Mouse (Mus musculus) midbrain, postnatal 0 days (tissue): Measurements from ENCODE around the gene Mfap4. TPM values are rescaled to one million over a fixed set of nuclear protein-coding genes. Genes with fewer than 3 reads are reported as not detected.

Experiments
- ATAC-seq: fragments of 200-750 bp; cut with Nextera tagmentation; 2 replicates; pipeline ENCODE4 v1.8.0; 2017; ENCODE audit warnings: moderate number of reproducible peaks, mild to moderate bottlenecking, moderate TSS enrichment, moderate library complexity; ENCODE audit not compliant: low FRiP score
- DNase-seq: peaks from one replicate; pipeline ENCODE4 v3.0.0-alpha.2; 2015; ENCODE audit warnings: low spot score
- H3K27ac ChIP-seq: fragments of 300-500 bp; sonication (generic); 2 replicates; pipeline ENCODE4 v1.5.1; 2014; ENCODE audit warnings: low read depth, mild to moderate bottlenecking, low read length, mixed read lengths
- H3K27me3 ChIP-seq: fragments of 300-500 bp; sonication (generic); 2 replicates; pipeline ENCODE4 v1.6.1; 2014; ENCODE audit warnings: low read length, control low read depth, mixed read lengths; ENCODE audit not compliant: insufficient read depth
- H3K36me3 ChIP-seq: fragments of 300-500 bp; sonication (generic); 2 replicates; pipeline ENCODE4 v1.6.1; 2014; ENCODE audit warnings: low read length, control low read depth, mixed read lengths; ENCODE audit not compliant: insufficient read depth
- H3K4me1 ChIP-seq: fragments of 300-500 bp; sonication (generic); 2 replicates; pipeline ENCODE4 v1.6.1; 2014; ENCODE audit warnings: mild to moderate bottlenecking, control low read depth, antibody characterized with exemption, low read length, mixed read lengths; ENCODE audit not compliant: insufficient read depth
- H3K4me2 ChIP-seq: fragments of 300-500 bp; sonication (generic); 2 replicates; pipeline ENCODE4 v1.6.1; 2014; ENCODE audit warnings: low read depth, mild to moderate bottlenecking, low read length, mixed read lengths; ENCODE audit not compliant: poor library complexity, severe bottlenecking
- H3K4me3 ChIP-seq: fragments of 300-500 bp; sonication (generic); 2 replicates; pipeline ENCODE4 v1.5.1; 2014; ENCODE audit warnings: low read depth, mild to moderate bottlenecking, low read length, moderate library complexity
- H3K9ac ChIP-seq: fragments of 300-500 bp; sonication (generic); replicated peaks from 2 replicates; pipeline ENCODE4 v1.6.1; 2014; ENCODE audit warnings: mild to moderate bottlenecking, low read length, moderate library complexity, mixed read lengths; ENCODE audit not compliant: poor library complexity, severe bottlenecking
- H3K9me3 ChIP-seq: fragments of 300-500 bp; sonication (generic); 2 replicates; pipeline ENCODE4 v1.6.1; 2016; ENCODE audit warnings: low read length, control low read depth
- CTCF ChIP-seq: IDR thresholded peaks from 2 replicates; pipeline ENCODE4 v1.5.1; 2016; ENCODE audit warnings: antibody characterized with exemption, mild to moderate bottlenecking
- WGBS: fragments of 180-500 bp; shearing (Covaris S2); extraction: QIAGEN DNeasy Blood & Tissue Kit; methylation state at CpG from one replicate; pipeline ENCODE4 v1.1.7; 2014; 5-methylcytosine and 5-hydroxymethylcytosine counted together
- polyA plus RNA-seq: library from polyadenylated mRNA; unstranded; fragments of >200 nt; fragmentation: Nextera tagmentation; extraction: Ambion mirVana; gene quantifications from 2 replicates; pipeline ENCODE4 v1.2.1, GENCODE M21; 2015
- total RNA-seq: library from RNA; depleted of rRNA; stranded (reverse); fragments of >200 nt; gene quantifications from 2 replicates; pipeline ENCODE4 v1.2.3, GENCODE M21; 2014

Mfap4 gene
- total and polyA plus RNA-seq, 2 experiments from 2014 or later: 14.1 to 22.8 TPM

- WGBS: 42% methylated on average over 17 of the region's 17 CpGs
- H3K9me3 ChIP-seq: no peaks in the 10 kb centered on the region
- peak overlapping the region; percentile 32; the same call in 1 of the 2 replicates for H3K27ac ChIP-seq
- peak overlapping the region; percentile 12; the same call in 1 of the 2 replicates for H3K4me3 ChIP-seq
- no peak for DNase-seq
- no peak for TF ChIP-seq CTCF
- no peak for ATAC-seq
- H3K4me1 ChIP-seq: no peaks in the 10 kb centered on the region
- H3K4me2 ChIP-seq: peak overlapping the region; percentile 30
- no peaks in the 10 kb centered on the region for H3K36me3 ChIP-seq
- no peak overlapping the region for H3K9ac ChIP-seq
- H3K27me3 ChIP-seq: no peaks in the 10 kb centered on the region
Measured at GRCm38 (mm10) chr11:61477566-61478508, 7.4 kb upstream of the Mfap4 start.

- no peak for ATAC-seq
- Histone ChIP-seq H3K9me3 (no peaks in the 10 kb centered on the region), H3K4me2 (no peak overlapping the region)
Measured at GRCm38 (mm10) chr11:61478788-61479187, 6.4 kb upstream of the Mfap4 start.

GRCm38 (mm10) chr11:61481239-61482090, 3.8 kb upstream of the Mfap4 start:
- Histone ChIP-seq H3K36me3 (no peaks in the 10 kb centered on the region), H3K4me1 (no peaks in the 10 kb centered on the region), H3K27me3 (no peaks in the 10 kb centered on the region), H3K27ac (no peak overlapping the region), H3K4me2 (no peak overlapping the region), H3K9me3 (no peaks in the 10 kb centered on the region), H3K4me3 (no peak overlapping the region), H3K9ac (no peak overlapping the region)
- no peak for TF ChIP-seq CTCF
- 79% methylated on average over 9 of the region's 9 CpGs for whole genome bisulfite sequencing
- DNase-seq (peak; percentile 53), ATAC-seq (0 out of 2 replicates have a peak, but pooled peaks have one; percentile 38)

More at GRCm38 (mm10) chr11:61478788-61479187, 6.4 kb upstream of the Mfap4 start:
- Histone ChIP-seq H3K9ac (no peak overlapping the region), H3K27ac (no peak overlapping the region), H3K4me3 (no peak overlapping the region), H3K36me3 (no peaks in the 10 kb centered on the region), H3K27me3 (no peaks in the 10 kb centered on the region), H3K4me1 (no peaks in the 10 kb centered on the region)
- 94% methylated on average over 4 of the region's 4 CpGs for WGBS
- DNase-seq: no peak
- no peak for TF ChIP-seq CTCF

GRCm38 (mm10) chr11:61483226-61483845, 1.9 kb upstream of the Mfap4 start:
- Histone ChIP-seq H3K9ac (no peak overlapping the region), H3K36me3 (peaks cover 5% of the 10 kb centered on the region), H3K4me1 (no peaks in the 10 kb centered on the region), H3K4me3 (no peak overlapping the region), H3K4me2 (no peak overlapping the region), H3K27me3 (no peaks in the 10 kb centered on the region), H3K9me3 (no peaks in the 10 kb centered on the region), H3K27ac (no peak overlapping the region)
- 69% methylated on average over 13 of the region's 13 CpGs for WGBS
- TF ChIP-seq CTCF: no peak
- ATAC-seq (no peak), DNase-seq (no peak)

- WGBS: 19% methylated on average over 10 of the region's 10 CpGs
- no peak for TF ChIP-seq CTCF
- DNase-seq: no peak
- no peak for ATAC-seq
- Histone ChIP-seq H3K4me1 (no peaks in the 10 kb centered on the region), H3K4me3 (no peak overlapping the region), H3K27me3 (no peaks in the 10 kb centered on the region), H3K36me3 (peaks cover 12% of the 10 kb centered on the region), H3K27ac (no peak overlapping the region), H3K4me2 (no peak overlapping the region), H3K9me3 (no peaks in the 10 kb centered on the region), H3K9ac (no peak overlapping the region)
Measured at GRCm38 (mm10) chr11:61484256-61484612, 997 bp upstream of the Mfap4 start.
